Mouse (Mus musculus): ENCODE measurements around the gene Hist1h4d. TPM values are rescaled to one million over a fixed set of nuclear protein-coding genes. Genes with fewer than 3 reads are reported as not detected.

Gene Hist1h4d
- polyA plus RNA-seq, 1 experiment = 13.8 TPM

- no peak overlapping the region for H3K4me3 ChIP-seq (ENCODE audit: low read depth, low read length)
- H3K27ac ChIP-seq (ENCODE audit: insufficient read depth, low read depth, low read length) = peak overlapping the region; percentile 77
- WGBS = 15% methylated on average over 5 of the region's 5 CpGs
Measured at GRCm38 (mm10) chr13:23593051-23593770, 11.8 kb downstream of the Hist1h4d start.

GRCm38 (mm10) chr13:23595185-23595584, 13.8 kb downstream of the Hist1h4d start:
- WGBS = 29% methylated on average over 2 of the region's 2 CpGs
- Histone ChIP-seq H3K27ac (ENCODE audit: insufficient read depth, low read depth, low read length) (0 out of 2 replicates have a peak overlapping the region, but pooled peaks have one; percentile 12), H3K4me3 (ENCODE audit: low read depth, low read length) (no peak overlapping the region), H3K36me3 (ENCODE audit: control insufficient read depth, insufficient read depth, low read length) (no peaks in the 10 kb centered on the region), H3K4me1 (ENCODE audit: control insufficient read depth, insufficient read depth, insufficient read length, low read length) (peaks cover 10% of the 10 kb centered on the region; the same call in 1 of the 2 replicates), H3K27me3 (ENCODE audit: control insufficient read depth, insufficient read depth, low read length) (no peaks in the 10 kb centered on the region)
- TF ChIP-seq CTCF (IDR thresholded peaks at IDR 0.05; ENCODE audit: extremely low read depth, insufficient read length, insufficient replicate concordance, low read depth, low read length) = no peak
- no peak for TF ChIP-seq POLR2A (IDR thresholded peaks at IDR 0.05; ENCODE audit: low read depth, low read length)

More at GRCm38 (mm10) chr13:23593051-23593770, 11.8 kb downstream of the Hist1h4d start:
- TF ChIP-seq CTCF (IDR thresholded peaks at IDR 0.05; ENCODE audit: extremely low read depth, insufficient read length, insufficient replicate concordance, low read depth, low read length) = no peak
- TF ChIP-seq POLR2A (IDR thresholded peaks at IDR 0.05; ENCODE audit: low read depth, low read length) = no peak
- Histone ChIP-seq H3K4me1 (ENCODE audit: control insufficient read depth, insufficient read depth, insufficient read length, low read length) (peaks cover 10% of the 10 kb centered on the region; the same call in 1 of the 2 replicates), H3K36me3 (ENCODE audit: control insufficient read depth, insufficient read depth, low read length) (no peaks in the 10 kb centered on the region), H3K27me3 (ENCODE audit: control insufficient read depth, insufficient read depth, low read length) (no peaks in the 10 kb centered on the region)

GRCm38 (mm10) chr13:23595622-23596372, 14.4 kb downstream of the Hist1h4d start:
- H3K4me1 ChIP-seq (ENCODE audit: control insufficient read depth, insufficient read depth, insufficient read length, low read length) = peaks cover 10% of the 10 kb centered on the region; the same call in 1 of the 2 replicates
- no peak overlapping the region for H3K4me3 ChIP-seq (ENCODE audit: low read depth, low read length)
- 33% methylated on average over 7 of the region's 7 CpGs for WGBS
- no peaks in the 10 kb centered on the region for H3K36me3 ChIP-seq (ENCODE audit: control insufficient read depth, insufficient read depth, low read length)
- H3K27me3 ChIP-seq (ENCODE audit: control insufficient read depth, insufficient read depth, low read length) = no peaks in the 10 kb centered on the region
- H3K27ac ChIP-seq (ENCODE audit: insufficient read depth, low read depth, low read length) = peak overlapping the region; percentile 73
- TF ChIP-seq CTCF (IDR thresholded peaks at IDR 0.05; ENCODE audit: extremely low read depth, insufficient read length, insufficient replicate concordance, low read depth, low read length) = no peak
- TF ChIP-seq POLR2A (IDR thresholded peaks at IDR 0.05; ENCODE audit: low read depth, low read length) = no peak

- H3K27ac ChIP-seq (ENCODE audit: insufficient read depth, low read depth, low read length) = no peak overlapping the region
- peaks cover 9% of the 10 kb centered on the region; the same call in 1 of the 2 replicates for H3K4me1 ChIP-seq (ENCODE audit: control insufficient read depth, insufficient read depth, insufficient read length, low read length)
- no peak overlapping the region for H3K4me3 ChIP-seq (ENCODE audit: low read depth, low read length)
- 7% methylated on average over 9 of the region's 9 CpGs for WGBS
- no peaks in the 10 kb centered on the region for H3K27me3 ChIP-seq (ENCODE audit: control insufficient read depth, insufficient read depth, low read length)
- TF ChIP-seq POLR2A (IDR thresholded peaks at IDR 0.05; ENCODE audit: low read depth, low read length) (no peak), CTCF (IDR thresholded peaks at IDR 0.05; ENCODE audit: extremely low read depth, insufficient read length, insufficient replicate concordance, low read depth, low read length) (peak; percentile 64; the same call in 1 of the 2 replicates)
- H3K36me3 ChIP-seq (ENCODE audit: control insufficient read depth, insufficient read depth, low read length) = no peaks in the 10 kb centered on the region
Measured at GRCm38 (mm10) chr13:23597957-23598356, 16.6 kb downstream of the Hist1h4d start.

- WGBS = 68% methylated on average over 7 of the region's 7 CpGs
- no peak overlapping the region for H3K4me3 ChIP-seq (ENCODE audit: low read depth, low read length)
- H3K27ac ChIP-seq (ENCODE audit: insufficient read depth, low read depth, low read length) = no peak overlapping the region
- TF ChIP-seq POLR2A (IDR thresholded peaks at IDR 0.05; ENCODE audit: low read depth, low read length) = no peak
- no peak for TF ChIP-seq CTCF (IDR thresholded peaks at IDR 0.05; ENCODE audit: extremely low read depth, insufficient read length, insufficient replicate concordance, low read depth, low read length)
- H3K27me3 ChIP-seq (ENCODE audit: control insufficient read depth, insufficient read depth, low read length) = no peaks in the 10 kb centered on the region
- H3K4me1 ChIP-seq (ENCODE audit: control insufficient read depth, insufficient read depth, insufficient read length, low read length) = no peaks in the 10 kb centered on the region
- no peaks in the 10 kb centered on the region for H3K36me3 ChIP-seq (ENCODE audit: control insufficient read depth, insufficient read depth, low read length)
Measured at GRCm38 (mm10) chr13:23603182-23603699, 21.8 kb downstream of the Hist1h4d start.

- no peak overlapping the region for H3K27ac ChIP-seq (ENCODE audit: insufficient read depth, low read depth, low read length)
- WGBS = 85% methylated on average over 3 of the region's 3 CpGs
- no peak overlapping the region for H3K4me3 ChIP-seq (ENCODE audit: low read depth, low read length)
- H3K36me3 ChIP-seq (ENCODE audit: control insufficient read depth, insufficient read depth, low read length) = no peaks in the 10 kb centered on the region
- H3K4me1 ChIP-seq (ENCODE audit: control insufficient read depth, insufficient read depth, insufficient read length, low read length) = no peaks in the 10 kb centered on the region
- no peaks in the 10 kb centered on the region for H3K27me3 ChIP-seq (ENCODE audit: control insufficient read depth, insufficient read depth, low read length)
- TF ChIP-seq POLR2A (IDR thresholded peaks at IDR 0.05; ENCODE audit: low read depth, low read length) (no peak), CTCF (IDR thresholded peaks at IDR 0.05; ENCODE audit: extremely low read depth, insufficient read length, insufficient replicate concordance, low read depth, low read length) (no peak)
Measured at GRCm38 (mm10) chr13:23604452-23604851, 23.1 kb downstream of the Hist1h4d start.

- no peak for TF ChIP-seq POLR2A (IDR thresholded peaks at IDR 0.05; ENCODE audit: low read depth, low read length)
- no peak for TF ChIP-seq CTCF (IDR thresholded peaks at IDR 0.05; ENCODE audit: extremely low read depth, insufficient read length, insufficient replicate concordance, low read depth, low read length)
- Histone ChIP-seq H3K27ac (ENCODE audit: insufficient read depth, low read depth, low read length) (no peak overlapping the region), H3K4me1 (ENCODE audit: control insufficient read depth, insufficient read depth, insufficient read length, low read length) (no peaks in the 10 kb centered on the region), H3K36me3 (ENCODE audit: control insufficient read depth, insufficient read depth, low read length) (no peaks in the 10 kb centered on the region), H3K4me3 (ENCODE audit: low read depth, low read length) (no peak overlapping the region), H3K27me3 (ENCODE audit: control insufficient read depth, insufficient read depth, low read length) (no peaks in the 10 kb centered on the region)
- WGBS = 86% methylated on average over 3 of the region's 3 CpGs
Measured at GRCm38 (mm10) chr13:23605052-23605451, 23.7 kb downstream of the Hist1h4d start.

Measured in small intestine, adult 2 months (tissue).